Mouse (Mus musculus) intestine, embryonic 15.5 days (tissue): ENCODE data around the gene Khk. TPM values are rescaled to one million over a fixed set of nuclear protein-coding genes. Genes with fewer than 3 reads are reported as not detected.

Experiments
- ATAC-seq: fragments of 200-750 bp; cut with Nextera tagmentation; 2 replicates; pipeline ENCODE4 v1.8.0; 2017; ENCODE audit warnings: moderate TSS enrichment, moderate library complexity
- H3K27ac ChIP-seq: fragments of 300-500 bp; sonication (generic); 2 replicates; pipeline ENCODE4 v1.5.1; 2015; ENCODE audit warnings: mild to moderate bottlenecking, inconsistent platforms
- H3K27me3 ChIP-seq: fragments of 300-500 bp; sonication (generic); replicated peaks from 2 replicates; pipeline ENCODE4 v1.6.1; 2015; ENCODE audit warnings: inconsistent platforms
- H3K36me3 ChIP-seq: fragments of 300-500 bp; sonication (generic); 2 replicates; pipeline ENCODE4 v1.6.1; 2015; ENCODE audit warnings: inconsistent platforms
- H3K4me1 ChIP-seq: fragments of 300-500 bp; sonication (generic); replicated peaks from 2 replicates; pipeline ENCODE4 v1.6.1; 2015; ENCODE audit warnings: inconsistent platforms
- H3K4me2 ChIP-seq: fragments of 300-500 bp; sonication (generic); replicated peaks from 2 replicates; pipeline ENCODE4 v1.6.1; 2015; ENCODE audit warnings: mild to moderate bottlenecking, inconsistent platforms
- H3K4me3 ChIP-seq: fragments of 300-500 bp; sonication (generic); replicated peaks from 2 replicates; pipeline ENCODE4 v1.5.1; 2015; ENCODE audit warnings: inconsistent platforms
- H3K9ac ChIP-seq: fragments of 300-500 bp; sonication (generic); 2 replicates; pipeline ENCODE4 v1.6.1; 2015; ENCODE audit warnings: inconsistent platforms
- H3K9me3 ChIP-seq: fragments of 300-500 bp; sonication (generic); 2 replicates; pipeline ENCODE4 v1.6.1; 2016; ENCODE audit warnings: inconsistent platforms
- WGBS: fragments of 180-500 bp; shearing (Covaris S2); methylation state at CpG from one replicate; pipeline ENCODE4 v1.1.7; 2015; 5-methylcytosine and 5-hydroxymethylcytosine counted together
- polyA plus RNA-seq: library from polyadenylated mRNA; unstranded; fragments of >200 nt; fragmentation: Nextera tagmentation; extraction: Ambion mirVana; gene quantifications from 2 replicates; pipeline ENCODE4 v1.2.1, GENCODE M21; 2015

Khk gene
- polyA plus RNA-seq, 1 experiment from 2014 or later: 23.3 TPM

DNA sequence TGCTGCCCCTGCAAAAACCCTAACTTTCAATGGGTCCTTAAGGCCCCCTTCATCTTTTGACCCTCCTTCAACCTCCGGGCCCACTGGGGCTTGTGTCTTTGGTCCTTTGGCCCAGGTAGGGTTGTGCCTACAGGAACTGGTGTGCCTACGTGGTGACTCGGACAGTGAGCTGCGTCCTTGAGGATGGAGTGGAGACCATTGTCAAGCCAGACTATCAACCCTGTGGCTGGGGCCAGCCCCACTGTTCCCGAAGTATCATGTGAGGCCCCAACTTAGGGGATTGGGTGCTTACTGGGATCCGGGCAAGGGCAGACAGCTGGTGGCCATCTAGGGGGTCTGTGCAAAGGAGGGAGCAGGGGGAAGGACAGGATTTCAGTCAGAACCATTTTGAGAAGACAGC is 6.4 kb upstream of the Khk start:
- peak overlapping the region; percentile 96 for H3K27ac ChIP-seq
- peaks cover 41% of the 10 kb centered on the region for H3K4me1 ChIP-seq
- peak overlapping the region; percentile 53 for H3K4me3 ChIP-seq
- H3K9ac ChIP-seq: peak overlapping the region; percentile 67
- peaks cover 22% of the 10 kb centered on the region for H3K36me3 ChIP-seq
- H3K9me3 ChIP-seq: no peaks in the 10 kb centered on the region
- no peaks in the 10 kb centered on the region for H3K27me3 ChIP-seq
- peak overlapping the region; percentile 79 for H3K4me2 ChIP-seq
- 40% methylated on average over 6 of the region's 6 CpGs for WGBS
- no peak for ATAC-seq

DNA sequence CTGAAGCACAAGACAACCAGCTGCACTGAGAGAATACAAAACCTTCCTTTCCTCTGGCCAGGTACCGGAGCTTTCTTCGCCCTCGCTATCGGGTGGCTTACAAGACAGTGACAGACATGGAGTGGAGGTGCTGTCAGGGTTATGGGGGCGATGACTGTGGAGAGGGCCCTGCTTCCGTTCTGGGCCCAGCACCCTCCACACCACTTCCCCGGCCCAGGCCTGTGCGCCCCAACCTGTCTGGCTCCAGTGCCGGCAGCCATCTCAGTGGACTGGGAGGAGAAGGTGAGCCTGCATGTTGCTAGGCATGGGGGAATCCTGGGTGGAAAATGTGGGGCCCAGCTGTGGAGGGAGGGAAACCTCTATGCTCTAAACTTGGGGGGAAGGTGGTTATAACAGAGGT is 5.8 kb upstream of the Khk start:
- peak overlapping the region; percentile 96 for H3K27ac ChIP-seq
- no peak; the same call in none of the 2 replicates for ATAC-seq
- H3K36me3 ChIP-seq: peaks cover 24% of the 10 kb centered on the region
- peak overlapping the region; percentile 79 for H3K4me2 ChIP-seq
- H3K9me3 ChIP-seq: no peaks in the 10 kb centered on the region
- H3K4me3 ChIP-seq: peak overlapping the region; percentile 53
- 41% methylated on average over 9 of the region's 9 CpGs for WGBS
- H3K4me1 ChIP-seq: peaks cover 47% of the 10 kb centered on the region
- no peaks in the 10 kb centered on the region for H3K27me3 ChIP-seq
- H3K9ac ChIP-seq: peak overlapping the region; percentile 67

DNA sequence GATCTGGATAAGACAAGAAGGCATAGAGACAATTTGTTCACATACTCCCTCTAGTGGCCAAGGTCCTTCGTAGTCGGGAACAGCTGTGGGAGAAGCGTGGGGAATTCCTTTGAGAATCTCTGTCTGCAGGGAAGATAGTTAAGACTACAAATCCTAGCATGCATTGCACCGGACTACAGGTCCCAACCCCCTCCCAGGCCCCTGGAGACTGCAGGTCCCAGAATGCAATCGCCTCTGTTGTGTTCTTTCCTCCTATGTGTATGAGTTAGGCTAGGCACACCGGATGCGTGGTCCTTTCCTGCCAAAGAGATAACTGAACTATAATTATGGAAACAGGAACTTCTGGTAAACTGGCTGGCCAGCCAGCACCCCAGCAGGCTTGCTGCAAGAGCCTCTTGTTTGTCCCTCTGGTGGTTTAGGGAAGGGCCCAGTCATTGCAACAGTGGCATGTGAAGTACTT is 5.2 kb upstream of the Khk start:
- peaks cover 46% of the 10 kb centered on the region for H3K4me1 ChIP-seq
- H3K4me2 ChIP-seq: peak overlapping the region; percentile 79
- H3K36me3 ChIP-seq: peaks cover 27% of the 10 kb centered on the region
- H3K9ac ChIP-seq: no peak overlapping the region
- peak overlapping the region; percentile 96 for H3K27ac ChIP-seq
- H3K4me3 ChIP-seq: peak overlapping the region; percentile 53
- H3K9me3 ChIP-seq: no peaks in the 10 kb centered on the region
- WGBS: under 1% methylated on average over 7 of the region's 7 CpGs
- no peaks in the 10 kb centered on the region for H3K27me3 ChIP-seq
- ATAC-seq: peak; percentile 71

DNA sequence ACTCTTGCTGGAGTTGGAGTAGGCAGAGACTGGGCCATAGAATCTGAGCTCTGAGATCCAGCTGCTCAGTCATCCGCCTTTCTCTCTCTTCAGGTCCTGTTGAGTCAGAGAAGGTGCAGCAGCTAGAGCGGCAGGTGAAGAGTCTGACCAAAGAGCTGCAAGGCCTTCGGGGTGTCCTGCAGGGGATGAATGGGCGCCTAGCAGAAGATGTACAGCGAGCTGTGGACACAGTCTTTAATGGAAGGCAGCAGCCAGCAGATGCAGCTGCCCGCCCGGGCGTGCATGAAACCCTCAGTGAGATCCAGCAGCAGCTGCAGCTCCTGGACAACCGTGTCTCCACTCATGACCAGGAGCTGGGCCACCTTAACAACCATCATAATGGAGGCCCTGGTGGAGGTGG is 4.4 kb upstream of the Khk start:
- Histone ChIP-seq H3K9ac (no peak overlapping the region), H3K9me3 (no peaks in the 10 kb centered on the region), H3K27me3 (no peaks in the 10 kb centered on the region), H3K4me2 (no peak overlapping the region), H3K4me1 (peaks cover 44% of the 10 kb centered on the region), H3K36me3 (peaks cover 27% of the 10 kb centered on the region), H3K27ac (no peak overlapping the region), H3K4me3 (no peak overlapping the region)
- WGBS: 92% methylated on average over 9 of the region's 9 CpGs
- no peak for ATAC-seq

DNA sequence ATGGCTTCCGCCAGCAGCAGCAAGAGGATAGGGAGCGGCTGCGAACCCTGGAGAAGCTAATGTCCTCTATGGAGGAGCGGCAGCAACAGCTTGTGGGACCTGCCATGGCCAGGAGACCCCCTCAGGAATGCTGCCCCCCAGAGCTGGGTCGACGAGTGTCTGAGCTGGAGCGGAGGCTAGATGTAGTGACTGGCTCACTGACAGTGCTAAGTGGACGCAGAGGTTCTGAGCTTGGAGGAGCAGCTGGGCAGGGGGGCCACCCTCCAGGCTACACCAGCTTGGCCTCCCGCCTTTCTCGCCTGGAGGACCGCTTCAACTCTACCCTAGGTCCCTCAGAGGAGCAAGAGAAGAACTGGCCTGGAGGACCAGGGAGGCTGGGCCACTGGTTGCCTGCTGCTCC is 3.9 kb upstream of the Khk start:
- Histone ChIP-seq H3K4me2 (no peak overlapping the region), H3K9me3 (no peaks in the 10 kb centered on the region), H3K27ac (no peak overlapping the region), H3K4me1 (peaks cover 43% of the 10 kb centered on the region), H3K9ac (no peak overlapping the region), H3K36me3 (peaks cover 27% of the 10 kb centered on the region), H3K27me3 (no peaks in the 10 kb centered on the region), H3K4me3 (no peak overlapping the region)
- 94% methylated on average over 11 of the region's 11 CpGs for WGBS
- ATAC-seq: no peak

DNA sequence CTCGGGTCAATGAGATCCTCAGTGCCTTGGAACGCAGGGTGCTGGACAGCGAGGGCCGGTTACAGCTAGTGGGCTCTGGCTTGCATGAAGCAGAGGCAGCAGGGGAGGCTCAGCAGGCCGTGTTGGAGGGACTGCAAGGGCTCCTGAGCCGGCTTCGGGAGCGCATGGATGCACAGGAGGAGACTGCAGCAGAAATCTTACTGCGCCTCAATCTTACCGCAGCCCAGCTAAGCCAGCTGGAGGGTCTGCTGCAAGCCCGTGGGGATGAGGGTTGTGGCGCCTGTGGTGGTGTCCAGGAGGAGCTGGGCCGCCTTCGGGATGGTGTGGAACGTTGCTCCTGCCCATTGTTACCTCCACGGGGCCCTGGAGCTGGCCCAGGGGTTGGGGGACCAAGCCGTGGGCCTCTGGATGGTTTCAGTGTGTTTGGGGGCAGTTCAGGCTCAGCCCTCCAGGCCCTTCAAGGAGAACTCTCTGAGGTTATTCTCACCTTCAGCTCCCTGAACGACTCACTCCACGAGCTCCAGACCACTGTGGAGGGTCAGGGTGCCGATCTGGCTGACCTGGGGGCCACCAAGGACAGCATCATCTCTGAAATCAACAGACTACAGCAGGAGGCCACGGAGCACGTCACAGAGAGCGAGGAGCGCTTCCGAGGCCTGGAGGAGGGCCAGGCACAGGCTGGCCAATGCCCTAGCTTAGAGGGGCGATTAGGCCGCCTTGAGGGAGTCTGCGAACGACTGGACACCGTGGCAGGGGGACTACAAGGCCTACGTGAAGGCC is 3.1 kb upstream of the Khk start:
- 87% methylated on average over 31 of the region's 31 CpGs for WGBS
- H3K9ac ChIP-seq: no peak overlapping the region
- H3K27ac ChIP-seq: no peak overlapping the region
- no peaks in the 10 kb centered on the region for H3K9me3 ChIP-seq
- no peak overlapping the region for H3K4me3 ChIP-seq
- H3K36me3 ChIP-seq: peaks cover 27% of the 10 kb centered on the region
- peaks cover 43% of the 10 kb centered on the region for H3K4me1 ChIP-seq
- no peak for ATAC-seq
- no peaks in the 10 kb centered on the region for H3K27me3 ChIP-seq
- H3K4me2 ChIP-seq: no peak overlapping the region

DNA sequence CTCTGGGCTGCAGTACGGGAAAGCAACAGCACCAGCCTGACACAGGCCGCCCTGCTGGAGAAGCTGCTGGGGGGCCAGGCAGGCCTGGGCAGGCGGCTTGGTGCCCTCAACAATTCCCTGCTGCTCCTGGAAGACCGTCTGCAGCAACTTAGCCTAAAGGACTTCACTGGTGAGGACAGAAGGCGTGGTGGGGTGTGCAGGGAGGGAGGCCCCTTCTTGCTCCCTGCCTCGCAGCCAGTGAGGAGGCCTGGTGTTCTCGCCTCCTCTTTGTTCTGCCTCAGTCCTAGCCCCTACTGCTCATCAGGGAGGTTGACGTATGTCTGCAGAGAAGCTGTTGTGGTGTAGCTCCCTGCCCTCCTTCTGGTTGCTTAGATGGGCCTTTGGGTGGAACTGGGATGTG is 2.5 kb upstream of the Khk start:
- Histone ChIP-seq H3K9ac (no peak overlapping the region), H3K4me1 (peaks cover 43% of the 10 kb centered on the region), H3K27ac (no peak overlapping the region), H3K9me3 (no peaks in the 10 kb centered on the region), H3K36me3 (peaks cover 27% of the 10 kb centered on the region), H3K4me2 (no peak overlapping the region), H3K4me3 (no peak overlapping the region), H3K27me3 (no peaks in the 10 kb centered on the region)
- WGBS: 83% methylated on average over 8 of the region's 8 CpGs
- ATAC-seq: no peak

DNA sequence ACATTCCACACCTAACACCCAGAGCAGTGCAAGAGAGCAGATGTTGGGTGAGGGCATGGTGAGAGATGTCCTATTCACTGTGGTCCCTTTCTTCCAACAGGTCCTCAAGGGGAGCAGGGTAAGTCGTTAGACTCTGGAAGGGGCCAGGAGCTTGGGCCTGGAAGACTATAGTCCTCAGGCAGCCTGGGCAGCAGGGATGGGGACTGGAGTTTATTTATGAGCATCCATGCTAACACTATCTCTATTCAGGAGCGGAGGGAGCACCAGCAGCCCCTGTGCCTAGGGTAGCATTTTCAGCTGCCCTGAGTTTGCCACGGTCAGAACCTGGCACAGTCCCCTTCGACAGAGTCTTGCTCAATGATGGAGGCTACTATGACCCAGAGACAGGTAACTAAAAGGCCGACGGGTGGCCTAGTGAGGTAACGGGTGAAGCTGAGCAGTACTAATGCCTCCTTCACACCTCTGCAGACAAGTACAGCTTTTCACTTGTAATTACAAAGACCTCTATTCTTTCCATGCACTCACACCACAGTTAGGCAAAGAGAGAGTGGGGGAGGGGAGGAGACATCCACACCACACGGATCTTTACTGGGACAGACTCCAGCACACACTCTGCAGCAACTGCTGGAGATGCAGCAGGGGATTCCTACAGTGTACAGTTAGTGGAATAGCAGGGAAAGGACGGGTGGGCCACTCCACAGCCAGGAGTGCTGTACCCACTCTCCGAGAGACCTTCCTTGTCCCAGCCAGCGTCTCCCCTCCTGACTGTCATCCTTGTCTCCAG is 1.2 kb upstream of the Khk start:
- Histone ChIP-seq H3K9ac (peak overlapping the region; percentile 36; the same call in 1 of the 2 replicates), H3K4me1 (peaks cover 43% of the 10 kb centered on the region), H3K27ac (no peak overlapping the region; the same call in 1 of the 2 replicates), H3K4me3 (peak overlapping the region; percentile 43; the same call in 1 of the 2 replicates), H3K36me3 (peaks cover 27% of the 10 kb centered on the region), H3K4me2 (peak overlapping the region; percentile 75), H3K9me3 (no peaks in the 10 kb centered on the region), H3K27me3 (no peaks in the 10 kb centered on the region)
- 67% methylated on average over 11 of the region's 11 CpGs for WGBS
- ATAC-seq: no peak

DNA sequence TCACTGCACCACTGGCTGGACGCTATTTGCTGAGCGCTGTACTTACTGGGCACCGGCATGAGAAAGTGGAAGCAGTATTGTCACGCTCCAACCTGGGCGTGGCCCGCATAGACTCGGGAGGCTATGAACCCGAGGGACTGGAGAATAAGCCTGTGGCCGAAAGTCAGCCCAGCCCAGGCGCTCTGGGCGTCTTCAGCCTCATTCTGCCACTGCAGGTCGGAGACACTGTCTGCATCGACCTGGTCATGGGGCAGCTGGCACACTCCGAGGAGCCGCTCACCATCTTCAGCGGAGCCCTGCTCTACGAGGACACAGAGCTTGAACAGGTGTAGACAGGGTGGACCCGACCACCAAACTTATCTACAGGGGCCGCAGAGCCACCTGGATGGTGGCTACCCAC is 610 bp upstream of the Khk start:
- Histone ChIP-seq H3K27ac (no peak overlapping the region; the same call in 1 of the 2 replicates), H3K27me3 (no peaks in the 10 kb centered on the region), H3K4me2 (peak overlapping the region; percentile 75), H3K4me1 (peaks cover 40% of the 10 kb centered on the region), H3K9ac (peak overlapping the region; percentile 36; the same call in 1 of the 2 replicates), H3K36me3 (peaks cover 27% of the 10 kb centered on the region), H3K9me3 (no peaks in the 10 kb centered on the region), H3K4me3 (peak overlapping the region; percentile 43)
- WGBS: 53% methylated on average over 19 of the region's 19 CpGs
- peak; percentile 13 for ATAC-seq

DNA sequence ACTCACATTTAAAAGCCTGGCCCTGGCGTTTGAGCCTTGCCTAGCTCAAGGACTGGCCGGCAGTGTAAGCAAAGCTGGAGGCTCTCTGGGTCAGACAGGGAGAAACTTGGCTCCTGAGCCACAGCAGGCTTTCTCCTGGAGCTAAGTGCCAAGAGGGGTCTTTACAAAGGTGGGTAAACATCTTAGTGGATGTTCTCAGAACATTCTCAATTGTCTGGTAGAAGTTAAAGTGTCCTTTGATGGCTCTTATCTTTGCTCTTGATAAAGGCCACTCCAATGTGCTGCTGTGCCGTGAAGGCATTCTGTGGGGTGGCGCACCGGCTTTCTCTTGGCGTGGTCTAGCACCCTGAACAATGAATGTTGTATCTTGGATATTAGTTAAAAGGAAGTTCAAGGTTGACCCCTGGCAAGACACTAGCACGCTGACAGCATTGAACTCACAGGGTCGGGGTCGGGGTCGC is 1.4 kb downstream of the Khk start:
- Histone ChIP-seq H3K27ac (no peak overlapping the region), H3K4me2 (peak overlapping the region; percentile 75), H3K4me3 (0 out of 2 replicates have a peak overlapping the region, but pooled peaks have one; percentile 43), H3K9ac (0 out of 2 replicates have a peak overlapping the region, but pooled peaks have one; percentile 8), H3K27me3 (no peaks in the 10 kb centered on the region), H3K36me3 (peaks cover 19% of the 10 kb centered on the region), H3K4me1 (peaks cover 30% of the 10 kb centered on the region), H3K9me3 (no peaks in the 10 kb centered on the region)
- 55% methylated on average over 10 of the region's 10 CpGs for WGBS
- ATAC-seq: no peak

DNA sequence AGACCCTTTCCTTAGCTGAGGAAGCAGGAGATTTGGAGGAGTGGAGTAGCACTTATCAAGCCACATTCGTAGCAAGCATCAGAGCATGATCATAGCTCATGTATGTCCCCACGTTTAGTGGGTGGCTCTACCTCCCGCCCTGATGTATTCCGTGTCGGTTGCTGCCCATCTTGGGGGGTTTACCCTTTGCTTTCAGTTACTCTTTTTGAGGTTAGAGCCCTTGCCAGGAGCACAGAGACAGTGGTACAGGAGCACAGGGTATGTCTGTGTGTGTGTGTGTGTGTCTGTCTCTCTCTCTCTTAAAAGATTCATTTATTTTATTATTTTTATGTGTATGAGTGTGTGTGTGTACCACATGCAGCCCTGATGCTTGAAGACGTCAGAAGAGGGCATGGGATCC is 1.9 kb downstream of the Khk start:
- Histone ChIP-seq H3K4me2 (peak overlapping the region; percentile 75), H3K9ac (0 out of 2 replicates have a peak overlapping the region, but pooled peaks have one; percentile 8), H3K27ac (no peak overlapping the region), H3K4me3 (no peak overlapping the region), H3K4me1 (peaks cover 28% of the 10 kb centered on the region), H3K9me3 (no peaks in the 10 kb centered on the region), H3K27me3 (no peaks in the 10 kb centered on the region), H3K36me3 (peaks cover 15% of the 10 kb centered on the region)
- ATAC-seq: no peak
- WGBS: 85% methylated on average over 6 of the region's 6 CpGs

DNA sequence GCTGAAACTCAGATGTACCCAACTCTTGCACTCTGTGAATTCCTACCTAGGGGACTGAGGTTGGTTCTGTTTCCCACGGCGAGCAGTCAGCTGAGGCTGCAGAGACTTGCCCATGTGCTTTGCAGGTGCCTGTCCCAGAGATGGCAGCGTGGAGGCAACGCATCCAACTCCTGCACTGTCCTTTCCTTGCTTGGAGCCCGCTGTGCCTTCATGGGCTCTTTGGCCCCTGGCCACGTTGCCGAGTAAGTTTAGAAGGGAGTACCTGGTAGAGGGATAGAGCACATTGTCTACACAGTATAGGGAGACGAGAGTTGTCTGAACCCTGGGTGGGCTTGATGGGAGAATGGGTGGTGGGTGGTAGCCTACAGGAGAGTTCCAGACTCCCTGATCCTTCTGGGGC is 3.4 kb downstream of the Khk start:
- Histone ChIP-seq H3K4me3 (no peak overlapping the region), H3K9ac (no peak overlapping the region), H3K36me3 (peaks cover 4% of the 10 kb centered on the region), H3K4me1 (peaks cover 28% of the 10 kb centered on the region), H3K27ac (no peak overlapping the region), H3K9me3 (no peaks in the 10 kb centered on the region), H3K4me2 (no peak overlapping the region), H3K27me3 (no peaks in the 10 kb centered on the region)
- ATAC-seq: no peak
- 80% methylated on average over 8 of the region's 8 CpGs for WGBS
